Mouse (Mus musculus): ENCODE measurements around the gene Patz1.

- TF ChIP-seq CTCF (IDR thresholded peaks at IDR 0.05; ENCODE audit: control insufficient read depth, insufficient read depth, low read length) (no peak), POLR2A (IDR thresholded peaks at IDR 0.05; ENCODE audit: borderline replicate concordance, control insufficient read depth, low read depth, low read length) (no peak)
These were observed 5.0 kb upstream of the Patz1 start for GRCm38 (mm10) chr11:3283645-3284044.
